Mouse (Mus musculus): ENCODE results near the gene Nhlrc2. TPM values are rescaled to one million over a fixed set of nuclear protein-coding genes. Genes with fewer than 3 reads are reported as not detected.

Nhlrc2 gene
- polyA plus RNA-seq, 1 experiment from 2014 or later: 18.4 TPM

DNA sequence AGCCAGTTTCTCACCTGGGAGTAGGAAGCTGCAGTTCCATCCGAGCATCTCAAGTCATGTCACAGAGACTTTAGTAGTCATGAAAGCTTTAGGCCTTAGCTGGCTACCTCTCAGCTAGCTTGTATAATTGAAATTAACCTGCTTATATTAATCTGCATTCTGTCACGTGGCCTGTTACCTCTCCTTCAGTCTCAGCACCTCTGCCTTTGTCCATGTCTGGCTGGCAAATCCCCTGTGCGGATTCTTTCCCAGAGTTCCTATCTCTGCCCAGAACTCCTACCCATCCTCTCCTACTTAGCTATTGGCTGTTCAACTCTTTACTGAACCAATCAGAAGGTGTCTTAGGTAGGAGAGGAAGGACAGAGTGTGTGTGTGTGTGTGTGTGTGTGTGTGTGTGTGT is 36.2 kb downstream of the Nhlrc2 start:
- in situ Hi-C loops (cut with MboI; ENCODE audit: low pct_unique_long_range_greater_than_20kb): no loop called here
- ATAC-seq (no peak), DNase-seq (ENCODE audit: low read depth, low spot score) (no peak)
- no peak for TF ChIP-seq CTCF (IDR thresholded peaks at IDR 0.05)
- H3K27me3 ChIP-seq: no peaks in the 10 kb centered on the region
- ChIA-PET CTCF (interaction anchor here (0.8 kb wide), 1 partner anchor 19 kb away, joined by 3 read pairs; no protein-coding TSS in a partner anchor), POLR2A (no interaction called here)

GRCm38 (mm10) chr19:56586320-56586719 is 38.3 kb downstream of the Nhlrc2 start:
- no peak for TF ChIP-seq CTCF (IDR thresholded peaks at IDR 0.05)
- ATAC-seq: no peak
- CTCF ChIA-PET: interaction anchor here (0.7 to 2.3 kb wide), 4 partner anchors 12 to 223 kb away, joined by 3 to 5 read pairs (median 3); no protein-coding TSS in a partner anchor
- no peaks in the 10 kb centered on the region for H3K27me3 ChIP-seq
- DNase-seq (ENCODE audit: low read depth, low spot score): no peak
- in situ Hi-C loops (cut with MboI; ENCODE audit: low pct_unique_long_range_greater_than_20kb): no loop called here
- POLR2A ChIA-PET: no interaction called here

DNA sequence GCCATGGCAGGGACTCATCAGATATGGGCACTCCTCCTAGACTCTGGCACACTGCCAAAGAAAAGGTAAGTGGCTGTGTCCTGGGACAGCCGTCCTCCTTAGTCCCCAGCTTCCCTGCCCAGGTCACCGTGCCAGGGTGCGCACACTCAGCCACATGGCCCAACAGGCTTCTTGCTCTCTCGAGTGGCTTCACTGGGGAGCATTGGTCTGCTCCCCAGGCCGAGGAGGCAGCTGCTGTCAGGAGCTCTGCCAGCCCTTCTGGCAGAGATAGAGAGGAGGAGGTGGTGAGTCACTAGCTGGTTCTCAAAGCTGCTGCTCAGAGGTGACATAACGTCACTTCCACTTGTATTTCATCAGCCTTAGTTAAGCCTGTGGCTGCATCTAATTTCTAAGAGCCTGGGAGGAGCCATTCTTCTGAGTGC is 40.2 kb downstream of the Nhlrc2 start:
- in situ Hi-C loops (cut with MboI; ENCODE audit: low pct_unique_long_range_greater_than_20kb): no loop called here
- peak; percentile 79 for DNase-seq (ENCODE audit: low read depth, low spot score)
- ATAC-seq: peak; percentile 95
- no peak for TF ChIP-seq CTCF (IDR thresholded peaks at IDR 0.05)
- CTCF ChIA-PET: interaction anchor here (1.6 kb wide), 1 partner anchor 9 kb away, joined by 3 read pairs; no protein-coding TSS in a partner anchor
- H3K27me3 ChIP-seq: no peaks in the 10 kb centered on the region
- POLR2A ChIA-PET: no interaction called here

DNA sequence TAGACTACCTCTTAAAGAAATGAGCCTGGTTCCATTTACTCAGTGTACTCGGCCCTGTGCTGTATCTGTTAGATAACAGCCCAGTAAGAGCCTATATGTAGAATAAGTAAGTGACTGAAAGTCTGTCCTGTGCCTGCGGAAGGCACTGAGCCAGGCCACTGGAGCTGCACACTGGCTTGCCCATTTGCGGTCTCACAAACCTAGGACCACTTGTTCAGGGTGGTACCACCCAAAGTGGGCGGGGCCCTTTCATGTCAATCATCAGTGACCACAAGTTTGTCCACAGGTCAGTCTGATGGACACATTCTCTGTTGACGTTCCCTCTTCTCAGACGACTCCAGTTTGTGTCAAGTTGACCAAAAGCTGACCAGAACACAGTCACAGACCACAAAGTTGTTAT is 40.9 kb downstream of the Nhlrc2 start:
- ChIA-PET POLR2A (interaction anchor here (0.5 kb wide), 1 partner anchor 63 kb away, joined by 3 read pairs; no protein-coding TSS in a partner anchor), CTCF (interaction anchor here (1.0 kb wide), 1 partner anchor 23 kb away, joined by 3 read pairs; no protein-coding TSS in a partner anchor)
- in situ Hi-C loops (cut with MboI; ENCODE audit: low pct_unique_long_range_greater_than_20kb): no loop called here
- DNase-seq (ENCODE audit: low read depth, low spot score): no peak
- no peak for ATAC-seq
- no peak for TF ChIP-seq CTCF (IDR thresholded peaks at IDR 0.05)
- no peaks in the 10 kb centered on the region for H3K27me3 ChIP-seq

- H3K27me3 ChIP-seq: no peaks in the 10 kb centered on the region
- no peak for TF ChIP-seq CTCF (IDR thresholded peaks at IDR 0.05)
- CTCF ChIA-PET: interaction anchor here (1.0 to 1.5 kb wide), 2 partner anchors 24 to 166 kb away, joined by 3 to 4 read pairs; no protein-coding TSS in a partner anchor
- ATAC-seq (no peak), DNase-seq (ENCODE audit: low read depth, low spot score) (no peak)
- in situ Hi-C loops (cut with MboI; ENCODE audit: low pct_unique_long_range_greater_than_20kb): no loop called here
- POLR2A ChIA-PET: interaction anchor here (0.5 kb wide), 1 partner anchor 63 kb away, joined by 3 read pairs; no protein-coding TSS in a partner anchor
Measured at GRCm38 (mm10) chr19:56589455-56589854, 41.4 kb downstream of the Nhlrc2 start.

- in situ Hi-C loops (cut with MboI; ENCODE audit: low pct_unique_long_range_greater_than_20kb): no loop called here
- ATAC-seq (no peak), DNase-seq (ENCODE audit: low read depth, low spot score) (no peak)
- ChIA-PET POLR2A (no interaction called here), CTCF (interaction anchor here (1.5 kb wide), 1 partner anchor 167 kb away, joined by 4 read pairs; no protein-coding TSS in a partner anchor)
- no peak for TF ChIP-seq CTCF (IDR thresholded peaks at IDR 0.05)
- no peaks in the 10 kb centered on the region for H3K27me3 ChIP-seq
Measured at GRCm38 (mm10) chr19:56590250-56590649, 42.2 kb downstream of the Nhlrc2 start.

- ChIA-PET POLR2A (no interaction called here), CTCF (no interaction called here)
- ATAC-seq: no peak
- no peak for TF ChIP-seq CTCF (IDR thresholded peaks at IDR 0.05)
- DNase-seq (ENCODE audit: low read depth, low spot score): no peak
- in situ Hi-C loops (cut with MboI; ENCODE audit: low pct_unique_long_range_greater_than_20kb): no loop called here
- no peaks in the 10 kb centered on the region for H3K27me3 ChIP-seq
Measured at GRCm38 (mm10) chr19:56592472-56592871, 44.4 kb downstream of the Nhlrc2 start.

- in situ Hi-C loops (cut with MboI; ENCODE audit: low pct_unique_long_range_greater_than_20kb): no loop called here
- CTCF ChIA-PET: no interaction called here
- ATAC-seq (no peak), DNase-seq (ENCODE audit: low read depth, low spot score) (no peak)
- H3K27me3 ChIP-seq: no peaks in the 10 kb centered on the region
- POLR2A ChIA-PET: no interaction called here
- no peak for TF ChIP-seq CTCF (IDR thresholded peaks at IDR 0.05)
Measured at GRCm38 (mm10) chr19:56599996-56600395, 51.9 kb downstream of the Nhlrc2 start.

GRCm38 (mm10) chr19:56600797-56601196 is 52.7 kb downstream of the Nhlrc2 start:
- ChIA-PET POLR2A (no interaction called here), CTCF (no interaction called here)
- DNase-seq (ENCODE audit: low read depth, low spot score) (no peak), ATAC-seq (no peak)
- H3K27me3 ChIP-seq: no peaks in the 10 kb centered on the region
- TF ChIP-seq CTCF (IDR thresholded peaks at IDR 0.05): no peak
- in situ Hi-C loops (cut with MboI; ENCODE audit: low pct_unique_long_range_greater_than_20kb): no loop called here

- in situ Hi-C loops (cut with MboI; ENCODE audit: low pct_unique_long_range_greater_than_20kb): no loop called here
- ATAC-seq (peak; percentile 79), DNase-seq (ENCODE audit: low read depth, low spot score) (peak; percentile 58)
- no peaks in the 10 kb centered on the region for H3K27me3 ChIP-seq
- POLR2A ChIA-PET: no interaction called here
- no peak for TF ChIP-seq CTCF (IDR thresholded peaks at IDR 0.05)
- CTCF ChIA-PET: no interaction called here
Measured at GRCm38 (mm10) chr19:56601901-56602347, 53.9 kb downstream of the Nhlrc2 start.

DNA sequence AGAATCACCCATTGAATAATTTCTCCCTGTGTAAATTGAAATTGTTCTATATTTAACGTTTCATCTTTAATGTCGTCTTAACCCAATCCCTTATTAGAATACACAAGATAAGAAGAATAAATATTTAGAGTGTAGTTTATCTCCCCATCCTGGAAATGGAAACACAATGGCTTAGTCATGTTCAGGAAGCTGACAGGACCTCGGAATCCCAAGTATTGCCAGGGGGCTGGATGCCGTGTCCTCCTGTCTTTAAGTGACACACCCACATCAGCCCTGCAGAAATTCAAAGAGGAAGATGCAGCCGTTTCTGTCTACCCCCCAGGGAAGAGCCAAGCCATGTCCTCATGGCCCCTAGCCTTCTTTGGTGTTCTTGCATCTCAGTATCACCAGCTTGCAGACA is 60.9 kb downstream of the Nhlrc2 start:
- ChIA-PET CTCF (no interaction called here), POLR2A (no interaction called here)
- no peaks in the 10 kb centered on the region for H3K27me3 ChIP-seq
- in situ Hi-C loops (cut with MboI; ENCODE audit: low pct_unique_long_range_greater_than_20kb): no loop called here
- DNase-seq (ENCODE audit: low read depth, low spot score) (no peak), ATAC-seq (no peak)
- no peak for TF ChIP-seq CTCF (IDR thresholded peaks at IDR 0.05)

DNA sequence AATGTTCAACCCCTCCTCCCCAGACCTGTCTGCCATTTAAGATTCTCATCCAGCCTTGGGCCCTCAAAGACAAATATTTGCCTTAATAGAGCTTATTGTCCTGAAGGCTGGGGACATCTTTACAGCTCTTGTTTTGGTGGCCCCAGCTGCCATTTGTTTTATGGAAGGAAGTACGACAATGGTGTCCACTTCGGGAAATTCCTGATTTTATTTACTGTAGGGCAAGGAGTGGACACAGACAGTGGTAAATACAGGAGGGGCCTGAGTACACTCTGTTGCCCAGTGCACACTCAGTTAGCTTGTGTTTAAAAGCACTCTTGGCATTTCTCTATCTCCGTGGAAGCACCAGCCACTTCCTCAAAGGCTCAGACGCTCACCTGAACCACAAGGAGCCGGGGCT is 66.1 kb downstream of the Nhlrc2 start:
- H3K27me3 ChIP-seq: peaks cover 14% of the 10 kb centered on the region
- DNase-seq (ENCODE audit: low read depth, low spot score): no peak
- ATAC-seq: no peak
- POLR2A ChIA-PET: no interaction called here
- CTCF ChIA-PET: no interaction called here
- in situ Hi-C loops (cut with MboI; ENCODE audit: low pct_unique_long_range_greater_than_20kb): no loop called here
- TF ChIP-seq CTCF (IDR thresholded peaks at IDR 0.05): no peak

Data from Patski (cell line).